ENCODE assay signal across 9 mouse cellular contexts in genomic region chr4:127612761-127613160, GRCm38 (mm10).
DNase-seq lines count a peak whose midpoint lies in the region; ATAC-seq and TF ChIP-seq lines count a peak whose summit lies in the region.
"Had no signal": no experiment of that assay in that cellular context is flagged by ENCODE, and none has a peak within 500 bp of the region (broad histone marks: within the 10 kb centered on the region; RNA-seq: fewer than 3 reads in every experiment).

No protein-coding gene starts in this region.

- TF ChIP-seq POLR2A in lung, adult 2 months (IDR thresholded peaks at IDR 0.05; ENCODE audit: borderline replicate concordance, extremely low read depth, low read depth, low read length): no peak

- WGBS in hindbrain, embryonic 11.5 days: 56% methylated on average over 8 of the region's 8 CpGs
- 59% methylated on average over 8 of the region's 8 CpGs for whole genome bisulfite sequencing in hindbrain, embryonic 13.5 days
- 56% methylated on average over 8 of the region's 8 CpGs for WGBS in lung, adult 2 months
- 61% methylated on average over 8 of the region's 8 CpGs for WGBS in forebrain, embryonic 16.5 days

- no peaks in the 10 kb centered on the region for H3K9me3 ChIP-seq in hindbrain, embryonic 11.5 days (ENCODE audit: control insufficient read depth, low read length)
- no peaks in the 10 kb centered on the region for H3K9me3 ChIP-seq in hindbrain, embryonic 13.5 days
- H3K9me3 ChIP-seq in forebrain, embryonic 16.5 days (ENCODE audit: control insufficient read depth, low read length): no peaks in the 10 kb centered on the region

- no peak overlapping the region for H3K9ac ChIP-seq in hindbrain, embryonic 11.5 days (ENCODE audit: low read depth, low read length)
- H3K9ac ChIP-seq in hindbrain, embryonic 13.5 days: no peak overlapping the region
- H3K9ac ChIP-seq in forebrain, embryonic 16.5 days (replicated peaks; ENCODE audit: low read depth, low read length): no peak overlapping the region

- no peak overlapping the region for H3K4me3 ChIP-seq in hindbrain, embryonic 11.5 days (ENCODE audit: low read depth, low read length)
- H3K4me3 ChIP-seq in hindbrain, embryonic 13.5 days: no peak overlapping the region
- no peak overlapping the region for H3K4me3 ChIP-seq in lung, adult 2 months (replicated peaks; ENCODE audit: extremely low read depth, low read depth, low read length)
- H3K4me3 ChIP-seq in forebrain, embryonic 16.5 days (replicated peaks; ENCODE audit: low read length): no peak overlapping the region

- no peak for ATAC-seq in hindbrain, embryonic 11.5 days (ENCODE audit: low FRiP score)
- ATAC-seq in hindbrain, embryonic 13.5 days (ENCODE audit: low FRiP score): no peak
- no peak for ATAC-seq in forebrain, embryonic 16.5 days

- H3K4me1 ChIP-seq in hindbrain, embryonic 11.5 days (replicated peaks; ENCODE audit: control insufficient read depth, insufficient read depth, low read length): no peaks in the 10 kb centered on the region
- H3K4me1 ChIP-seq in hindbrain, embryonic 13.5 days (replicated peaks): no peaks in the 10 kb centered on the region
- no peaks in the 10 kb centered on the region for H3K4me1 ChIP-seq in lung, adult 2 months (ENCODE audit: control insufficient read depth, insufficient read depth, low read length)
- no peaks in the 10 kb centered on the region for H3K4me1 ChIP-seq in forebrain, embryonic 16.5 days (replicated peaks; ENCODE audit: control insufficient read depth, insufficient read depth, low read length)

- TF ChIP-seq CTCF in lung, adult 2 months (IDR thresholded peaks at IDR 0.05; ENCODE audit: insufficient read depth, low read length): no peak

- no peaks in the 10 kb centered on the region for H3K27me3 ChIP-seq in hindbrain, embryonic 11.5 days (ENCODE audit: control insufficient read depth, insufficient read depth, low read length)
- no peaks in the 10 kb centered on the region for H3K27me3 ChIP-seq in hindbrain, embryonic 13.5 days
- no peaks in the 10 kb centered on the region for H3K27me3 ChIP-seq in forebrain, embryonic 16.5 days (replicated peaks; ENCODE audit: control insufficient read depth, insufficient read depth, low read length)

- H3K27ac ChIP-seq in hindbrain, embryonic 11.5 days (ENCODE audit: low read depth, low read length): no peak overlapping the region
- H3K27ac ChIP-seq in hindbrain, embryonic 13.5 days: no peak overlapping the region
- no peak overlapping the region for H3K27ac ChIP-seq in forebrain, embryonic 16.5 days (ENCODE audit: low read length)
- H3K27ac ChIP-seq: macrophage had no signal

- no peak overlapping the region for H3K4me2 ChIP-seq in hindbrain, embryonic 11.5 days (replicated peaks; ENCODE audit: low read depth, low read length)
- H3K4me2 ChIP-seq in hindbrain, embryonic 13.5 days: no peak overlapping the region
- no peak overlapping the region for H3K4me2 ChIP-seq in forebrain, embryonic 16.5 days (ENCODE audit: low read length)

- DNase-seq in hindbrain, embryonic 11.5 days (ENCODE audit: low spot score): peak; percentile 39
- peak; percentile 4 to 6 for DNase-seq in thymus, postnatal 36 days
- DNase-seq in thymus, postnatal 25 days: no peak
- peak; percentile 21 for DNase-seq in cerebellum, adult 9-10 months
- DNase-seq in lung, adult 2 months: peak; percentile 36
- DNase-seq in ovary, adult 18-20 months (ENCODE audit: low spot score): no peak

- no peaks in the 10 kb centered on the region for H3K36me3 ChIP-seq in hindbrain, embryonic 11.5 days (ENCODE audit: control insufficient read depth, insufficient read depth, low read length)
- no peaks in the 10 kb centered on the region for H3K36me3 ChIP-seq in hindbrain, embryonic 13.5 days
- H3K36me3 ChIP-seq in forebrain, embryonic 16.5 days (ENCODE audit: control insufficient read depth, insufficient read depth): no peaks in the 10 kb centered on the region

Comparison
In these comparisons a context has a peak if more than half of its experiments do, and no peak if none do; other contexts are left out.
1. DNase-seq: peak in hindbrain, embryonic 11.5 days (single experiment), thymus, postnatal 36 days (2 of 2), cerebellum, adult 9-10 months (single experiment) and lung, adult 2 months (single experiment); none in thymus, postnatal 25 days (single experiment) and ovary, adult 18-20 months (single experiment).